Mouse (Mus musculus) spleen, embryonic (tissue): Measurements from ENCODE around the gene Grid1.

Experiments used
- CTCF ChIA-PET: fragments of 350-600 bp; sonication (Branson Sonifier 250); formaldehyde crosslinking; loops from one replicate; lab custom pipeline; 2022; lab: Charles Lee

The Grid1 gene

DNA sequence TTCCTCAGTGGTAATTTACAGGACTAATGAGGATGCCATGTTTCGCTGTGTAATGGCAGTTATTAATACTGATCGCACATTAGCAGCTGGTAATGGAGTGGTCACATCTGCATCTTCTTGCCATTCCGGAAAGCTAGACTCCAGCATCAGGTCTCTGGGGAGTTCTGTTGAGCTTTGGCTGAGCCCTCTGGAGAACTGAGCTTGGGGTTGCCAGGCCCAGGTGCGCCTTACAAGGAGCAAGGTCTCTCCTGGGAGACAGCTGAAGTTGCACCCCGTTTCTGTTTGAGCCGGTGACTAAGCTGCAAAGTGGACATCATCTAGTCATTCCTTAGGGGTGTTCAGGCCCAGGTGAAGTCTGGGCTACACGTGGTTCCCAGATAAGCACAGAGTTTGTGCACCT lies 186.8 kb downstream of the Grid1 start:
- CTCF ChIA-PET = no interaction called here

DNA sequence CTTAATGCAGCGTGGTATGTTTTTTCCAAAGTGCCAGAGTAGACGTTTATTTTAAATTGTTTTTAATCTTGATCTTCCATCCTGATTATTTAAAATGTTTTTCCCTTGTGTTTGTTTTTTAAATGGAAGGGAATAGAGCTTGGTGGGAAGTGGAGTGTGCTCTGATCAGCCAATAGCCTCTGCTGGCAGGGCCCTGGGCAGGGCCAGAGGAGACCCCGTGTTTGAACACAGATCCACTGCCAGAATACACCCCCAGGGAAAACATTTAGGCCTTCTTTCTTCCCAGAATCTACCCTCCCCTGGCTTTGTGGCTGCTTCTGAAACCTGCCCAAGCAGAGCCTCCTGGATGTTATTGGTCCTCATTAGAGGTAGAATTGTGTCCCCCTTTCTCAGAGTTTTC lies 188.8 kb downstream of the Grid1 start:
- CTCF ChIA-PET = no interaction called here

DNA sequence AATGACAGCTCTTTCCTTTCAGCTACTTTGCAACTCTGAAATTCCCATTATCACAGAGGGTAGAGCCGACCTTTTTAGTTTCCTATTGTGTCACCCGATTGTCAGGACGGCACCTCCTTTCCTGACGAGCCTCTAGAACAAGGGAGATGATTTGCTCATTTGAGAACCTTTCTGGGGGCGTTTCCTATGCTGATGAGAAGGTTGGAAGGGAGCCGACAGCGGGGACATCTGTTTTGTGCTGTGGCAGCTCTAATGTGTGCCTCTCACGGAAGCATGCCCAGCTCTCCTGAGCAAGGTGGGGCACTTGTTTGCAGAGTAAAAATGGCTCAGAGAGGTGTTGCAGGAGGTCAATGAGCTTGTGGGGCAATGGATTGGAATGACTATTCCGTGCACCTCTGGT lies 189.2 kb downstream of the Grid1 start:
- CTCF ChIA-PET = no interaction called here

DNA sequence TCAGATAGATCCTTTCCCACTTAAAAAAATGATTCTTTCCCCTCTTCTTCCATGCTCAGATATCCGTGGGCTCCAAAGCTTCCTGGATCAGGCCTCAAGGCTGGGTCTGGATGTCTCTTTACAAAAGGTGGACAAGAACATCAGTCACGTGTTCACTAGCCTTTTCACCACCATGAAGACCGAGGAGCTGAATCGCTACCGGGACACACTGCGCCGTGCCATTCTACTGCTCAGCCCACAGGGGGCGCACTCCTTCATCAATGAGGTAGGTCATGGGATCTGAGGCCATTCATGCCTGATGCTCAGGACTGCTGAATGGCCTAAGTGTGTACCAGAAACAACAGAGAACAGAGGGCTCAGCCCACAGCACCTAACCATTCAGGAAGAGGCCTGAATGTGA lies 206.8 kb downstream of the Grid1 start:
- CTCF ChIA-PET = no interaction called here

DNA sequence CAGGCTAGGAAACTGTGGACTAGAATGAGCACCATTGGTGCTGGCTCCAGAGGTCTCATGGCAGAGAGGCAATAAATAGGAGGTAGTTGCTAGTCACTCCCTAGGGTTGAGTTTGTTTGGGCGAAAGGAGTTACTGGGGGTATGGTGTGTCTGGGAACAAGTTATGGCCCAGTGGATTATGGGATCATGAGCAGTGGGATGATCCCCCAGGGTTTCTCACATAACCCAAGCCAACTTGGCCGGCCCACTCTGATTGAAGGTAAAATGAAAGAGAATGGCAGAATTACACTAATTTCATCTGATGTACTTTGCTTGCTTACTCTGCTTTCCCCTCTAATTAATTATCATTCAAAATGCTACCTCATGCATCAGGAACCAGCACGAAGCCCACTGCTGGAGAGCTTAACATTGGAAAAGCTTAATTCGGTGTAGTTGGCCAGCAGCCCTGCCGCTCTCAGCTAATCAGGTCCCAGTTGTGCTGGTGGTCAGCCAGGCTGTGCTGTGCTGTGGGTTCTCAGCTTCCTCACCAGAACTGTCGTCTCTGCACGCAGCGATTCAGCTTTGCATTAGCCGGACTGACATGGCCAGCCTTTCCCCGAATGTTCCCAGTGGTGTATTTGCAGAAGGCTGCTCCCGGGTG lies 207.7 kb downstream of the Grid1 start:
- CTCF ChIA-PET = no interaction called here

DNA sequence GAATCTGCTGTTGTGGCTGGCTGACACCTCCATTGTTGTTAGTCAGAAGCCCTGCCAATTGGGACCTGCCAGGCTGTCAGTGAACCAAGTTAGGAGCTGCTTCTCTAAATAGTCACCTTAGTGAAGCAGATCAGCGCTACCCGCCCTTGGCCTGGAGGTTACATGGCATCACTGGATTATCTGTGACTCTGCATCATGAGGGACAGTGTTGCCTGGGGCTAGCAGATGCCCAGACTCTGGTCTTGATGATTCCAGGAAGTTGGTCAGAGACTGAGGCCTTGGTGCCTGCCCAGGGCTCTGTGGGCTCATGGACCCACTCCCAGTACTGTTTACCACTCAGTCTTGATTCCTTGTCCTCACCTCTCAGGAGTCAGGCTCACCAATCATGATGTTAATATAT lies 209.7 kb downstream of the Grid1 start:
- CTCF ChIA-PET = no interaction called here

DNA sequence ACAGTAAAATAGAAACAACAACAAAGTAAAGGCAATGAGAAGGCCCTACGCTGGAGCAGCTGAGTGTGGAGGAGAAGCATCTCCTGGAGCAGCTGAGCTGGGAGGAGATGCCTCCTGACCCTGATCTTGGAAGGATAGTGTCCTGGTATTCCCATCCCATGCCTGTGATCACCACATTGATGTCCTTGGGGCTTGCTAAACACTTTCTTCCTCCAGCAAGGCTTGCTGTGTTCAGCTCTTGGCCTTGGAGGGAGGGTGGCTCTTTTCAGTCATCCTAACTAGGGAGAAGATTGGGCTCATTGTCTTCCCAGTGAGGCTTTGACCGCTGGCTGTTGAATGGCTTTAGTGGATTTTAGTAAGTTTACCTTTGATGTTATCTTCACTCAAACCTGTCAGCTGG lies 210.4 kb downstream of the Grid1 start:
- CTCF ChIA-PET = no interaction called here

DNA sequence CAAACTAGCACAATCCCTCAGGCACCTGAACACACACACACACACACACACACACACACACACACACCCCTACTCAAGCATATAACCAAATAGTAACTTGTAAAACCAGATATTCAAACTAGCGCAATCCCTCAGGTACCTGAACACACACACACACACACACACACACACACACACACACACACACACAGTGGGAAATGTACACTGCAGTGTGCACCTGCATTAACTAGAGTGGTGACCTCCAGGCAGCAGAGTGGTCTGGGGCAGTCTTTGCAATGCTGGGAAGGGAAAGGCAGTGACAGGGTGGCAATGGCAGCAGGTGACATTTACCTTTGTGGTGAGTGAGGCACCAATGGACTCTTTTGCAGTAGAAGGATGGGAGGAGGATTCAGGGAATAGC lies 212.4 kb downstream of the Grid1 start:
- CTCF ChIA-PET = no interaction called here

DNA sequence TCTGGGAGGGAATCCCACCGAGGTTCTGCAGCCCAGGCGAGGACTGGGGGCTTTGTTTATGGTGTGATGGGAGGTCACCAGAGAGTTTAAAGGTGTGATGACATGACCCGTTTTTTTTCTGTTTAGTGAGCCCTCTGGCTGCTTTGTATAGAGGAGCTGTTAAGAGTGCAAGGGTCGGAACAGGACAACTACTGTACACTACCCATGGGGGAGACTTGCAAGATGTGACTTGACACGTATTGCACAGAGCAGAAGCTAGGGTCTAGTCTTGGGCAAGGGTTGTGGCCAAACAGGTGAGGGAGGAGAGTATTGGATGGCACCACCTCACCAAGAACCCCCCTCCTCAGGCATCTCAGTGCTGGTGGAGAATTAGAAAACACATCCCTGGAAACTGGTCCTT lies 224.4 kb downstream of the Grid1 start:
- CTCF ChIA-PET = no interaction called here

DNA sequence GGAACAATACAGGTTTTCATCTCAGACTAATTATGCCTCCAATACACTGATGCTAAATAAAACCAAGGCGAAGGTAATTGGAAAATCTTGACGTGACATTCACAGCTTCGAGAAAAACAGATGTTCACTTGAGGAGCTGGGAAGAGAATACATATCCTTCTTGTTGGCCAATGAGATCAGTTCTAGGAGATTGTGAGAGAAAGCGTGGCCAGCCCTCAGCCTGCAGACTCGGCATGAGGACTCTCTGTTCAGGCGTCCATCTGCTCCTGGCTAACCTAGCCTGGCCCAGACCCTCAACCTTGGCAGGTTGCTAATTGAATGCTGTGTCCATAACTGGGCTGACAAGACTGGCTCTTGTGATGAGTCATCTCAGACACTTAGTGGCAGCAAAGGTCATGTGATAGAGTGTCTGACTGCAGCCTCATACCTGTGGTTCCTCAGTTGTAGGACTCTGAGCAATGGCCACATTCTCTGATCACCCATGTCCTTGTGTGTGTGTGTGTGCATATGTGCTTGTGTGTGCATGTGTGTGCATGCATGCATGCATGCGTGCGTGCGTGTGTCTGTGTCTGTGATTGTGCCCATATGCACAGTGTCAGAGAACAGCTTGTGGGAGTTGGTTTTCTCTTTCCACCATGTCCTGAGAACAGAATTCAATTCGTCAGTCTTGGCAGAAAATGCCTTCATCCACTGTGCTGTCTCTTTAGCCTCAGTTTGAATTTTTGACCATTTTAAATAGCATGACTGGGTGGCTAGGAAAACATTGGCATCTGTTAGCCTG lies 225.2 kb downstream of the Grid1 start:
- CTCF ChIA-PET = no interaction called here

DNA sequence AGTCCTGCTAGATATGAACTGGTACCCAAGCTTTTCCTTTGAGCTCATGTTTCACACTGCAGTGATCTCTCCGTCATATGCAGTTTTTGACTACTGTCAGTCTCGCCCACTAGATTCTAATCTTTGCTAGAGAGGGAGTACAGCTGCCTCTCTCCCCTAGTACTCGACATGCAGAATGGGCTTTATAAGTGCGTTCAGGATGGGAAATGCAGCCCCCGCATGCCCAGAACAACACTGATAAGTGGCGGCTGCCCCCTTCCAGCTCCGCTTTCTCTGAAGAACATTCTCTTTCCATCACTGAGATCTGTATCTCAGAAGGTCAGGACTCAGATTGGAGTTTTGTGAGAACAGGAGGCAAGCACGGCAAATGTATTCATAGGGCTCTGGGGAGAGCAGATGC lies 229.3 kb downstream of the Grid1 start:
- CTCF ChIA-PET = no interaction called here

DNA sequence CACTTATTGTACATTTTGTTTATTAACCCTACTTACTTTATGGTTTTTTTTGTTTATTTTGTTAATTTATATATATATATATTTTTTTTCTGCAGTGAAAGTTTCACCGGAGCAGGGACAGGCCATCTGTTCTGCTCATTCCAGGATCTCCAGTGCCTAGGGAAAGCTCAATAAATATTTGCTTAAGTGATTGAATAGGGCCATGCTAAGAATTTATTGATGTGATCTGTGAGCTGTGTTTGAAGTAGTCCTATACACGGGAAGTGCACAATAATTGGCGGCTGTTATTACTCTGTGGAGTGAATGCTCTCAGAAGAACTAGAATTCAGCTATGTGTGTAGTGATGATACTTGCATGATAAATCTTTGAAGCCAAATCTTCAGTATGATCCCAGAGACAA lies 234.2 kb downstream of the Grid1 start:
- CTCF ChIA-PET = no interaction called here

DNA sequence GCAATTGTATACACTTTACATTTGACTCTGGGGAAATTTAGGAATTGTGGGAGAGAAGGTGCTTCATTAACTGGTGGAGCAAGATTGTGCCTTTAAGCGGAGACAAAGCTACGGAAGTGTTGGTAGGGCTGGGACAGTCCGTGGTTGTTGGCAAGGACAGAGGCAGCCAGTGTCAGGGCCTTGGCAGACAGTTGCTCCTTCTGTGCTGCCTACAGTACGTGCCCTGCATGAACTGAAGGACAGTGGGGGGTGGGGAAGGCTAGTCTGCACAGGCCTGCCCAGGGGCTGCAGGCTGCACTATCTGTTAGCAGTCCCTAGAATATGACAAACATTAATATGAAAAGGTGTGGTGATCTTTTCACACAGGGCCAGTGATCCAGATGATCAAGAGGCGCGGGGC lies 254.7 kb downstream of the Grid1 start:
- CTCF ChIA-PET = no interaction called here

DNA sequence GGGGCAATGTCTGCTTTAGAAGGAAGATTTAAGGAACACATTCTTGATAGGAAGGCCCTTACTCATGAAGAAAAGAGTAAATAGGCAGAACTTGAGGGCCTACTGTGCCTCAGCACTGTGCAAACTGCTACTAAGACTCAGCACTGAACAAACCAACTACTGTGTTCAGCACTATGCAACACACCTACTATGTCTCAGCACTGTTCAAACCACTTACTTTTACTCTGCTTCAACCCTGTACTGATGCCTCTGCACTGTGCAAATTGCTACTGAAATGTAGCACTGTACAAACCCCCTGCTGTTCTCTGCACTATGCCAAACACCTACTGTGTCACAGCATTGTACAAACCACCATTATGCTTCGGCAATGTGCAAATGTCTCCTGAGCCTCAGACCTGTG lies 260.0 kb downstream of the Grid1 start:
- CTCF ChIA-PET = no interaction called here

DNA sequence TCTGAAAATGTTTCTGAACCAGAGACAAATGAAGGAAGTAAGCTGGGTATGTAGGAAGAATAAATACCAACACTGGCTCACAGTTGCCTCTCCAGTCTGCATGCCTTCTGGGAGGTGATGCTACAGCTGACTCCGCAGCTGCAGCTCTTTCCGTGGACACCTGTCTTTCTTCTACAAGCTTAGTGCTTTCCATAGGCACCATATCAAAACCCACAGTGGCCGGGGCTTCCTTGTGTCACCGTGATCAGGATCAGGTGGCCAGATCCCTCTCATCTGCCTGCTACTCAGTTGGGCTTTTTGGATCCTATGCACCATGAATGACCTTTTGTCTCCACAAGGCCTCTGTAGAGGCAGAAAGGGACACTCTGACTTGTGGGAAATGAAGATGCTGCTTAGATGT lies 272.7 kb downstream of the Grid1 start:
- CTCF ChIA-PET = no interaction called here

DNA sequence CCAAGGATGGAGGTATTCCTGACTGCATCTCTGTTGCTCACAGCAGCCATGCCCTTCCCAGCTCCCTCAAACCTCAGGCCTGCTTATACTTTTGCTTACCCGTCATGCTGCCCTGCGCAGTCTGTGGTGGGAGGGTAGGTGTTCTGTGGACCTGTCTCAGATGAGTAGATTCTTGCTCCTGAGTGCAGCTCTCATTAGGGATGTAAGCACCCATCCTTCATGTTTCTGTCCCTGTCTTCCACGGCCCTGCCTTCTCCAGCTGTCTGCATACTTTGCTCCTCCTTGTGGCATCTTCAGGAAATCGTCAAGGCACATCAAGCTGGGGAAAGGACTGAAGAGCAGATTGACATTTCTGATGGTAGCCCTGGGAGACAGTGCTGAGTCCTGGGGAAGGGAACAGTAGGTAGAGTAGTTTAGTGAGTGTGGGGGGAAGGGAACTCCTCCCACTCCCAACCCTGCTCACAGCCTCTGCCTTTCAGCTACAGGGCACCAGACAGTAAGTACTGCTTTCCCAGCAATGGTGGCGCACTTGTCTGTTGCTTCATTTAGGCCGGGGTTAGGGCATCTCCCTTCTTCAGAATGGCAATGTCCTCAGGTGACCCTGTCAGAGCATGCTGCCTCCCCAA lies 273.8 kb downstream of the Grid1 start:
- CTCF ChIA-PET = no interaction called here

DNA sequence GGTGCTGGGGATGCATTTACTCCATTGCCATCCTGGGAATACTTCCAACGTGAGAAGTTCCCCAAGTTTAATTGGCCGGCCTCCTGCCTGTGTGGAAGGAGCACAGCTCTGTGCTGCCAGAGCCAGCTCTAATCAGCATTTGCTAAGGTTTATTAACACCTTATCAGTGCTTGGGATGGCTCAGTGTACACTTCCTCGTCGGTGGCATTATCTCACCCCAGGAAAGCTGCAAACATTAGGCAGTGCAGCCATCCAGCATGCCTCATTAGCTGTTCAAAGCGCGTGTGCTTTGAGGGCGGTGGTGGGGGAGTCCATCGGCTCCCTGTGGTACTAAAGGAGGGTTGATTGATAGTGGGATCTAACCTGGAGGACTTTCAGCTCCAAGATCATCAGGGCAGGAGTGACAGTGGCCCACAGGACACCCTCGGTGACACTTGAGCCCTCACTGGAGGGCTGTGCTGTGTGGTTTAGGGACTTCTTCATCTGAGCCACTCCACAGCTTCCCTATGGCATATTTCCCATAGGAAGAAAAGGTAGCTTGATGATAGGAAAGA lies 275.7 kb downstream of the Grid1 start:
- CTCF ChIA-PET = no interaction called here

DNA sequence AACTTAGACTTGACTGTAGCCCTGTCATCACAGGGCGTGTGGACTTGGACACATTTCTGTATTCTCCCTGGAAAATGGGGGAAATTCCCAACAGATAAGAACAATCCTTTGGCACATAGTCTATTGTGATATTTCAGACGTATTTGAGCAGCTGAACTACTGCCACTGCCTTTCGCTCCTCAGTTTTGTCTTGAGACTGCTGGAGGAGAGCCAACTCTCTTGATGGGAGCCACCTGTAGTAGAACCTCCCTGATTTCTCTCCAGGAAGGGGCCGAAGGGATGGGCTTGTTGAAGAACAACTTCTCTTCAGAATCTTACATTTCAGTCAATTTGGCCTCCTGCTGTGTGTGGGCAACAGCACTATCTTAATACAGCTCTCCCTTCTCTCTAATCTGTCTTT lies 276.2 kb downstream of the Grid1 start:
- CTCF ChIA-PET = no interaction called here

DNA sequence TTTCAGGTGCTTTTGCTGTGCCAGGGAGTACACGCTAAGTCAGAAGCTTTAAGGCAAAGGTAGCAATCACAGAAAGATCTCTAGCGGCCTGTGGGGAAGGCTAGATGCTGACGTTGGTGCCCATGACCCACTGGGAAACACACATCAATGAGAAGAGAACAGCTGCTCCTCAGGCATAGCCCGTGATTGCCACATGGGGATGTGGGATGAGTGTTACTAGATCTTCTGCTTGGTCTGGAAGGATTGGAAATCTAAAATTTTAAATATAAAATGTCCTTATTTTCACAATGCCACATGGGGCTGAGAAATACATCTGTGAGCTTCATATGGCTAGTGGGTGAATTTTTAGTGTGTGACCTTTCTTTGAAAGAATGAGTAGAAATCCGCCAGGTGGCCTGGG lies 277.3 kb downstream of the Grid1 start:
- CTCF ChIA-PET = no interaction called here

DNA sequence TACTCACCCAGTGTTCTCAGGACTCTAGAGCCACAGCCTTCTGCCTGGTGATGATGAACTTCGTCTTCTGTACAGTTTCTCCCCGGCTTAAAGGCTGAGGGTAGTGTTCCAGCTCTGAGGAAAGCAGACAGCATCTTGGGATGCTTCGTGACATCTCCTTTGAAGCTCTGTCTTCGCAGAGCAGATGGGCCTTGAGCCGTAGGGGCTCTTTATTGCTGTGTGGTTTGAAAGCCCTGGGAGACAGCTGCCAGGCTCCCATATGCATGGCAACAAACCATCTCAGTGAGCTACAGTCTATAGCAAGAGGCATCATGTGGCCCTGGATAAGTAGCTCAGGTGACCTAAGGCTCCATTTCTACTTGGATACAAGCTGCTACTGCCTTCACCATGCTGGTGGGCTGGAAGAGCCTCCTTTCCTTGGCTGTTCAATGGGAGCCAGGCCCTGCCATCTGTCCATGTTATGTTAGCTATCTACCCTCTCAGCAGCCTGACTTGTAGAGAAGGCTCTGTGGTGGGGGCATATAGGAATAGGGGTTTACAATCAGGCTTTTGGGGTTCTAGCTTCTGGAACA lies 283.8 kb downstream of the Grid1 start:
- CTCF ChIA-PET = interaction anchor here (0.7 kb wide), 1 partner anchor 656 kb away, joined by 6 read pairs; no protein-coding TSS in a partner anchor

DNA sequence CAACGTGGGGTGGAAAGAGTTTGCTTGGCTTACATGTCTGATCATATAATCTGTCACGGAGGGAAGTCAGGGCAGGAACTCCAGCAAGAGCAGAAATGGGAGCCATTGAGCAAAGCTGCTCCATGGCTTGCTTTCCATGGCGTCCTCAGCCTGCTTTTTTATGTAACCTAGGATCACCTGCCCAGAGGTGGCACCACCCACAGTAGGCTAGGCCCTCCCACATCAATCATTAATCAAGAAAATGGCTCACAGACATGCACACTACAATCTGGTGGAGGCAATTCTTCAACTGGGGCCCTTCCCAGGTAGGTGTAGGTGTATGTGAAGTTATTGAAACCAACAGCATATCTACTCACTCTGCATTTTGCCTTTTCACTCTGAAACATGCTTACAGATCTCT lies 287.7 kb downstream of the Grid1 start:
- CTCF ChIA-PET = no interaction called here

DNA sequence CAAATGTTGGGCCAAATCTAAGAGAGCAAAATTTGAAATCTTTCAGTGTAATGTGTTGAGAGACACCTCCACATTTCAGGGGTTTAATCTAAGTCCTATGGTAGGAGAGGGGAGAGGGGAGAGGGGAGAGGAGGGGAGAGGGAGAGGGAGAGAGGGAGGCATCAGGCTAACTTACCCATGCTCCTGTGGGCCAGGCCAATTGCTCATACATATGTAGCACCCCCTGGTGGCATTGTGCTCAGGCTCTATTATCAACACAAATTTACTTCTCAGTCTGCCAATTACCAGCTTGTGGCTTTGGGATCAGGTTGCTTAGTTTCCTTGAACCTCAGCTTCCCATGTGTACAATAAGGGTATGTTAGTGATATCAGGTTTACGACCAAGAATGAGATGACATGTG lies 291.0 kb downstream of the Grid1 start:
- CTCF ChIA-PET = no interaction called here
